Mouse (Mus musculus): ENCODE results near the gene Gm27021. TPM values are rescaled to one million over a fixed set of nuclear protein-coding genes. Genes with fewer than 3 reads are reported as not detected.
A peak's percentile ranks its signal among the peaks of the same experiment; 100 is the strongest.

Gene Gm27021
- total and polyA plus RNA-seq, 3 experiments: 0.21 to 0.54 TPM; not detected in 1

DNA sequence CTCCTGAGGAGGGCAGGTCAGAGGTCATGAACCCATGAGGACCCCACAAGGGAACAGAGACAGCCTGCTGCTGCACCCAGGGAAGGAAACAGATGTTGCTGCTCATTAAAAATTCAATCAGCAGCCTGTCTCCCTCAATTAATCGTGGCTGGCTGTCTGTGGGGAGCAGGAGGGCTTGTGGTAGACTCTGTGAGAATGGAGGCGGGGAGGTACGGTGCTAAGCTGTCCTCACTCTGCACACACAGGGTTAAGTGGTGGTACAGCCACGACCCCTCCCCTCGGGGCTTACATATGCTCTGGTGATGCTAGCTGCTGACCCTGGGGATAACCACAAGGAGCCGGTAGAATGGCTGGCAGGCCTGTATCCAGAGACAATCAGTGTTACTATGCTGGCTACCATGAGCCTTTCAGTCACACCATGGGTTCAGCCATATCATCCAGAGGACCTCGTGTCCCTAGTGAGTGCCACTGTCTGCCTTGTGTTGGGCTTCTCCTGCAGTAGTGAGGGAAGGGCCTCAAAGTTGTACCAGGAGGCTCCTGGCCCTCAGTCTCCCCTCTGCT is 102.6 kb downstream of the Gm27021 start:
- Histone ChIP-seq H3K79me2 (ENCODE audit: control insufficient read depth, insufficient read depth, low read length, poor library complexity) (peaks cover 6% of the 10 kb centered on the region), H3K4me3 (ENCODE audit: control insufficient read depth in 1 of 2, insufficient read depth in 1 of 2, low read depth in 2 of 2, low read length in 2 of 2) (no peak overlapping the region), H3K36me3 (ENCODE audit: control insufficient read depth in 1 of 2, insufficient read depth in 2 of 2, low read length in 2 of 2) (peaks cover 14 to 26% of the 10 kb centered on the region in 2 experiments; a peak in 3 of 4 replicates), H3K9ac (ENCODE audit: control insufficient read depth, low read depth, low read length, poor library complexity, severe bottlenecking) (no peak overlapping the region), H3K27ac (ENCODE audit: control insufficient read depth, low read depth, low read length) (no peak overlapping the region), H3K9me3 (replicated peaks; ENCODE audit: insufficient read depth, low read length) (no peaks in the 10 kb centered on the region), H3K27me3 (ENCODE audit: control insufficient read depth in 1 of 2, insufficient read depth in 2 of 2, low read length in 2 of 2) (no peaks in the 10 kb centered on the region), H3K4me1 (ENCODE audit: control insufficient read depth in 1 of 2, insufficient read depth in 2 of 2, low read length in 2 of 2) (peaks cover 3 to 30% of the 10 kb centered on the region in 2 experiments; a peak in 3 of 4 replicates)
- TF ChIP-seq POLR2AphosphoS5 (IDR thresholded peaks at IDR 0.05; ENCODE audit: borderline replicate concordance, low read depth, low read length) (no peak), USF2 (IDR thresholded peaks at IDR 0.05; ENCODE audit: borderline replicate concordance in 1 of 2, insufficient read depth in 1 of 2, low read depth in 1 of 2, low read length in 2 of 2) (no peak), HCFC1 (IDR thresholded peaks at IDR 0.05; ENCODE audit: low read depth, low read length) (no peak), RAD21 (IDR thresholded peaks at IDR 0.05; ENCODE audit: low read depth, low read length) (no peak), MEF2A (IDR thresholded peaks at IDR 0.05; ENCODE audit: extremely low read depth, insufficient replicate concordance, low read depth, low read length, poor library complexity, severe bottlenecking) (no peak), NELFE (IDR thresholded peaks at IDR 0.05; ENCODE audit: low read depth, low read length) (no peak), MAFK (IDR thresholded peaks at IDR 0.05; ENCODE audit: borderline replicate concordance, low read depth, low read length) (no peak), MXI1 (IDR thresholded peaks at IDR 0.05; ENCODE audit: low read depth, low read length) (no peak), ZKSCAN1 (IDR thresholded peaks at IDR 0.05; ENCODE audit: low read depth, low read length) (no peak), MAX (IDR thresholded peaks at IDR 0.05; ENCODE audit: low read length) (no peak)
- DNase-seq (ENCODE audit: low read depth, low spot score): no peak

GRCm38 (mm10) chr8:120563851-120564837 is 103.7 kb downstream of the Gm27021 start:
- peaks cover 11 to 26% of the 10 kb centered on the region in 2 experiments; a peak in 3 of 4 replicates for H3K36me3 ChIP-seq (ENCODE audit: control insufficient read depth in 1 of 2, insufficient read depth in 2 of 2, low read length in 2 of 2)
- no peaks in the 10 kb centered on the region for H3K9me3 ChIP-seq (replicated peaks; ENCODE audit: insufficient read depth, low read length)
- peaks cover 13% of the 10 kb centered on the region for H3K79me2 ChIP-seq (ENCODE audit: control insufficient read depth, insufficient read depth, low read length, poor library complexity)
- H3K9ac ChIP-seq (ENCODE audit: control insufficient read depth, low read depth, low read length, poor library complexity, severe bottlenecking): no peak overlapping the region
- H3K4me1 ChIP-seq (ENCODE audit: control insufficient read depth in 1 of 2, insufficient read depth in 2 of 2, low read length in 2 of 2): peaks cover 3 to 33% of the 10 kb centered on the region in 2 experiments; a peak in 3 of 4 replicates
- H3K27ac ChIP-seq (ENCODE audit: control insufficient read depth, low read depth, low read length): peak overlapping the region; percentile 41
- no peaks in the 10 kb centered on the region for H3K27me3 ChIP-seq (ENCODE audit: control insufficient read depth in 1 of 2, insufficient read depth in 2 of 2, low read length in 2 of 2)
- peak; percentile 98 for DNase-seq (ENCODE audit: low read depth, low spot score)
- H3K4me3 ChIP-seq (ENCODE audit: control insufficient read depth in 1 of 2, insufficient read depth in 1 of 2, low read depth in 2 of 2, low read length in 2 of 2): no peak overlapping the region
- TF ChIP-seq MYB (IDR thresholded peaks at IDR 0.05; ENCODE audit: low read depth, low read length): no peak
- TF ChIP-seq MAX (IDR thresholded peaks at IDR 0.05; ENCODE audit: low read length): peak; percentile 40; the same call in 1 of the 2 replicates
- TF ChIP-seq ZKSCAN1 (IDR thresholded peaks at IDR 0.05; ENCODE audit: low read depth, low read length): no peak
- TF ChIP-seq EP300 (IDR thresholded peaks at IDR 0.05; ENCODE audit: low read depth in 1 of 2, low read length in 2 of 2): peak; percentile 77 to 83
- no peak for TF ChIP-seq POLR2AphosphoS2 (IDR thresholded peaks at IDR 0.05; ENCODE audit: low read length)
- peak; percentile 72 for TF ChIP-seq USF1 (IDR thresholded peaks at IDR 0.05; ENCODE audit: low read depth, low read length)
- peak; percentile 81 for TF ChIP-seq MXI1 (IDR thresholded peaks at IDR 0.05; ENCODE audit: low read depth, low read length)
- TF ChIP-seq GATA1 (IDR thresholded peaks at IDR 0.05; ENCODE audit: low read depth, low read length): peak; percentile 57
- peak; percentile 59 for TF ChIP-seq TBP (IDR thresholded peaks at IDR 0.05; ENCODE audit: low read depth, low read length)
- TF ChIP-seq MAFK (IDR thresholded peaks at IDR 0.05; ENCODE audit: borderline replicate concordance, low read depth, low read length): peak; percentile 11; the same call in 1 of the 2 replicates
- TF ChIP-seq ETS1 (IDR thresholded peaks at IDR 0.05; ENCODE audit: low read depth, low read length): peak; percentile 98
- peak; percentile 77 for TF ChIP-seq MYC (IDR thresholded peaks at IDR 0.05; ENCODE audit: low read depth, low read length)
- TF ChIP-seq HCFC1 (IDR thresholded peaks at IDR 0.05; ENCODE audit: low read depth, low read length): peak; percentile 41; the same call in 1 of the 2 replicates
- peak; percentile 33; the same call in 1 of the 2 replicates for TF ChIP-seq TAL1 (IDR thresholded peaks at IDR 0.05; ENCODE audit: low read length)
- TF ChIP-seq SIN3A (IDR thresholded peaks at IDR 0.05; ENCODE audit: low read length): peak; percentile 95
- 0 out of 2 replicates have a peak, but pooled peaks have one; percentile 35 for TF ChIP-seq TCF12 (IDR thresholded peaks at IDR 0.05; ENCODE audit: low read depth, low read length)
- TF ChIP-seq RCOR1 (IDR thresholded peaks at IDR 0.05; ENCODE audit: low read depth, low read length): peak; percentile 87
- peak; percentile 19; the same call in 1 of the 2 replicates for TF ChIP-seq BHLHE40 (IDR thresholded peaks at IDR 0.05; ENCODE audit: borderline replicate concordance, low read depth, low read length)
- no peak for TF ChIP-seq GABPA (IDR thresholded peaks at IDR 0.05; ENCODE audit: low read depth, low read length)
- TF ChIP-seq USF2 (IDR thresholded peaks at IDR 0.05; ENCODE audit: borderline replicate concordance in 1 of 2, insufficient read depth in 1 of 2, low read depth in 1 of 2, low read length in 2 of 2): no peak
- peak; percentile 25 for TF ChIP-seq SMC3 (IDR thresholded peaks at IDR 0.05; ENCODE audit: low read depth, low read length)
- TF ChIP-seq ELF1 (IDR thresholded peaks at IDR 0.05; ENCODE audit: low read depth, low read length): peak; percentile 81

Data from MEL (cell line).